Mouse (Mus musculus) liver, adult 2 months (tissue): Measurements from ENCODE around the gene Kdm8. TPM values are rescaled to one million over a fixed set of nuclear protein-coding genes. Genes with fewer than 3 reads are reported as not detected.
A peak's percentile ranks its signal among the peaks of the same experiment; 100 is the strongest.

ENCODE experiments used
- DNase-seq: peaks from one replicate; pipeline ENCODE4 v3.0.0-alpha.2; 2011; ENCODE audit warnings: low read depth, low spot score; ENCODE audit errors: extremely low read depth
- H3K27ac ChIP-seq: fragments of 200-500 bp; replicated peaks from 2 replicates; pipeline ENCODE4 v1.5.1; 2012; ENCODE audit warnings: low read depth, mild to moderate bottlenecking, control low read depth, inconsistent platforms, low read length; ENCODE audit not compliant: insufficient read depth
- H3K27me3 ChIP-seq: fragments of 200-500 bp; 2 replicates; pipeline ENCODE4 v1.6.1; 2012; ENCODE audit warnings: mild to moderate bottlenecking, moderate library complexity, low read length, inconsistent platforms; ENCODE audit not compliant: control insufficient read depth, insufficient read depth
- H3K36me3 ChIP-seq: fragments of 200-500 bp; 2 replicates; pipeline ENCODE4 v1.6.1; 2012; ENCODE audit warnings: low read length, inconsistent platforms; ENCODE audit not compliant: control insufficient read depth, insufficient read depth
- H3K4me1 ChIP-seq: fragments of 200-500 bp; 2 replicates; pipeline ENCODE4 v1.6.1; 2011; ENCODE audit warnings: low read length; ENCODE audit not compliant: control insufficient read depth, insufficient read depth
- H3K4me3 ChIP-seq: fragments of 200-500 bp; 2 replicates; pipeline ENCODE4 v1.5.1; 2011; ENCODE audit warnings: low read depth, mild to moderate bottlenecking, control low read depth, low read length, moderate library complexity; ENCODE audit not compliant: insufficient read depth
- H3K79me2 ChIP-seq: fragments of 200-500 bp; 2 replicates; pipeline ENCODE4 v1.6.1; 2012; ENCODE audit warnings: inconsistent platforms, mild to moderate bottlenecking, low read length, moderate library complexity; ENCODE audit not compliant: control insufficient read depth, insufficient read depth
- H3K9ac ChIP-seq: fragments of 200-500 bp; 2 replicates; pipeline ENCODE4 v1.6.1; 2012; ENCODE audit warnings: low read depth, mild to moderate bottlenecking, control low read depth, inconsistent platforms, low read length
- CTCF ChIP-seq: fragments of 200-500 bp; IDR thresholded peaks from 2 replicates; pipeline ENCODE4 v1.5.1; 2011; ENCODE audit warnings: low read depth, low read length, control low read depth
- POLR2A ChIP-seq: fragments of 200-500 bp; IDR thresholded peaks from 2 replicates; pipeline ENCODE4 v1.6.1; 2011; ENCODE audit warnings: low read length, control low read depth; ENCODE audit not compliant: insufficient read depth; ENCODE audit errors: extremely low read depth
- WGBS: fragments of 180-500 bp; shearing (Covaris S2); methylation state at CpG from one replicate; pipeline ENCODE4 v1.1.7; 2018; 5-methylcytosine and 5-hydroxymethylcytosine counted together
- polyA plus RNA-seq: library from polyadenylated mRNA; depleted of rRNA; stranded (reverse); fragments of >200 nt; gene quantifications from 2 replicates; pipeline ENCODE4 v1.2.3, GENCODE M21; 2012
- total RNA-seq: library from RNA; depleted of rRNA; stranded (reverse); fragments of >200 nt; gene quantifications from 2 replicates; pipeline ENCODE4 v1.2.3, GENCODE M21; 2014

The Kdm8 gene
- total and polyA plus RNA-seq, 2 experiments: 1.9 to 2.4 TPM

- Histone ChIP-seq H3K4me3 (no peak overlapping the region), H3K36me3 (no peaks in the 10 kb centered on the region), H3K4me1 (peaks cover 3% of the 10 kb centered on the region; the same call in 1 of the 2 replicates), H3K9ac (no peak overlapping the region), H3K27ac (no peak overlapping the region), H3K27me3 (no peaks in the 10 kb centered on the region), H3K79me2 (no peaks in the 10 kb centered on the region)
- whole genome bisulfite sequencing: over 99% methylated on average over 4 of the region's 4 CpGs
- DNase-seq: no peak
- no peak for TF ChIP-seq POLR2A
- TF ChIP-seq CTCF: no peak
These were observed 26.4 kb downstream of the Kdm8 start for GRCm38 (mm10) chr7:125470901-125471300.

- no peaks in the 10 kb centered on the region for H3K79me2 ChIP-seq
- H3K9ac ChIP-seq: peak overlapping the region; percentile 8; the same call in 1 of the 2 replicates
- peak overlapping the region; percentile 61 for H3K27ac ChIP-seq
- peaks cover 3% of the 10 kb centered on the region; the same call in 1 of the 2 replicates for H3K4me1 ChIP-seq
- peak; percentile 45 for DNase-seq
- WGBS: 36% methylated on average over 13 of the region's 13 CpGs
- no peaks in the 10 kb centered on the region for H3K36me3 ChIP-seq
- TF ChIP-seq CTCF: peak; percentile 86
- no peak for TF ChIP-seq POLR2A
- H3K27me3 ChIP-seq: no peaks in the 10 kb centered on the region
- H3K4me3 ChIP-seq: no peak overlapping the region
These were observed 27.7 kb downstream of the Kdm8 start for GRCm38 (mm10) chr7:125471991-125472741.

- peaks cover 3% of the 10 kb centered on the region; the same call in 1 of the 2 replicates for H3K4me1 ChIP-seq
- WGBS: 85% methylated on average over 4 of the region's 4 CpGs
- DNase-seq: no peak
- no peaks in the 10 kb centered on the region for H3K79me2 ChIP-seq
- H3K27ac ChIP-seq: no peak overlapping the region
- no peaks in the 10 kb centered on the region for H3K27me3 ChIP-seq
- TF ChIP-seq POLR2A (no peak), CTCF (no peak)
- H3K4me3 ChIP-seq: no peak overlapping the region
- H3K9ac ChIP-seq: no peak overlapping the region
- H3K36me3 ChIP-seq: no peaks in the 10 kb centered on the region
These were observed 30.1 kb downstream of the Kdm8 start for GRCm38 (mm10) chr7:125474535-125474934.

GRCm38 (mm10) chr7:125475601-125476251 lies 31.2 kb downstream of the Kdm8 start:
- Histone ChIP-seq H3K4me3 (no peak overlapping the region), H3K27ac (no peak overlapping the region), H3K9ac (no peak overlapping the region), H3K4me1 (peaks cover 3% of the 10 kb centered on the region; the same call in 1 of the 2 replicates), H3K27me3 (no peaks in the 10 kb centered on the region), H3K36me3 (no peaks in the 10 kb centered on the region), H3K79me2 (no peaks in the 10 kb centered on the region)
- TF ChIP-seq CTCF: no peak
- TF ChIP-seq POLR2A: no peak
- 85% methylated on average over 11 of the region's 11 CpGs for WGBS
- no peak for DNase-seq

- no peak for TF ChIP-seq POLR2A
- Histone ChIP-seq H3K4me3 (no peak overlapping the region), H3K79me2 (no peaks in the 10 kb centered on the region), H3K4me1 (0 out of 2 replicates have a peak, but pooled peaks cover 1% of the 10 kb centered on the region), H3K27me3 (no peaks in the 10 kb centered on the region), H3K9ac (no peak overlapping the region), H3K27ac (no peak overlapping the region; the same call in 1 of the 2 replicates), H3K36me3 (no peaks in the 10 kb centered on the region; the same call in 1 of the 2 replicates)
- peak; percentile 48 for DNase-seq
- WGBS: 76% methylated on average over 7 of the region's 7 CpGs
These were observed 34.0 kb downstream of the Kdm8 start for GRCm38 (mm10) chr7:125478391-125478984.
